Mouse (Mus musculus) layer of hippocampus, adult 8-10 months (tissue): ENCODE results near the gene Dag1. TPM values are rescaled to one million over a fixed set of nuclear protein-coding genes. Genes with fewer than 3 reads are reported as not detected.

ENCODE experiments used
- DNase-seq, 2 experiments: peaks; one replicate each; pipeline ENCODE4 v3.0.0; 2022; ENCODE audit warnings: low spot score in 2 of 2
- total RNA-seq, 4 experiments: library from RNA; stranded (reverse); gene quantifications; 2 replicates each; pipeline ENCODE4 v1.2.4; 2022

The Dag1 gene
- total RNA-seq, 4 experiments from 2014 or later, result 70.4 to 75.9 (median 73.9) TPM

- DNase-seq, result no peak
Observed at GRCm38 (mm10) chr9:108188511-108188910, 75.2 kb downstream of the Dag1 start.

GRCm38 (mm10) chr9:108187616-108188015, 76.1 kb downstream of the Dag1 start:
- no peak for DNase-seq

GRCm38 (mm10) chr9:108185786-108186185, 78.0 kb downstream of the Dag1 start:
- DNase-seq, result no peak

- DNase-seq, result no peak
Observed at GRCm38 (mm10) chr9:108183531-108183994, 80.2 kb downstream of the Dag1 start.

- no peak for DNase-seq
Observed at GRCm38 (mm10) chr9:108182806-108183506, 80.8 kb downstream of the Dag1 start.

- no peak for DNase-seq
Observed at GRCm38 (mm10) chr9:108178391-108178790, 85.4 kb downstream of the Dag1 start.

- no peak for DNase-seq
Observed at GRCm38 (mm10) chr9:108175116-108175838, 88.5 kb downstream of the Dag1 start.

GRCm38 (mm10) chr9:108172777-108173350, 90.9 kb downstream of the Dag1 start:
- DNase-seq, result no peak

GRCm38 (mm10) chr9:108169751-108170150, 94.0 kb downstream of the Dag1 start:
- no peak for DNase-seq

GRCm38 (mm10) chr9:108165143-108165542, 98.6 kb downstream of the Dag1 start:
- no peak for DNase-seq

- DNase-seq, result no peak
Observed at GRCm38 (mm10) chr9:108163646-108164284, 100.0 kb downstream of the Dag1 start.

GRCm38 (mm10) chr9:108157891-108158290, 105.9 kb downstream of the Dag1 start:
- no peak for DNase-seq

GRCm38 (mm10) chr9:108157451-108157850, 106.3 kb downstream of the Dag1 start:
- peak; percentile 73 to 77 for DNase-seq

GRCm38 (mm10) chr9:108156786-108157185, 107.0 kb downstream of the Dag1 start:
- no peak for DNase-seq

GRCm38 (mm10) chr9:108154814-108155213, 108.9 kb downstream of the Dag1 start:
- no peak for DNase-seq

Other genes starting within 250 kb of the Dag1 start
- gene Gmppb, start 214.7 kb downstream of the Dag1 start, total RNA-seq, result 10 to 100 TPM; 17.2 to 21.6 (median 19.2) TPM
- 1 to 10 TPM; 1.2 to 2.3 (median 1.6) TPM for gene Amigo3, start 210.8 kb downstream of the Dag1 start, total RNA-seq
- gene Mst1, start 183.5 kb downstream of the Dag1 start, total RNA-seq, result not detected
- gene Rnf123, start 180.6 kb downstream of the Dag1 start, total RNA-seq, result 100 to 1,000 TPM in 3 of 4 experiments, 10 to 100 TPM in 1; 89.0 to 123 (median 115) TPM
- gene Apeh, start 169.4 kb downstream of the Dag1 start, total RNA-seq, result 10 to 100 TPM; 33.9 to 45.8 (median 35.5) TPM
- 100 to 1,000 TPM; 192 to 224 (median 203) TPM for gene Bsn, start 73.6 kb downstream of the Dag1 start, total RNA-seq
- 100 to 1,000 TPM; 106 to 131 (median 116) TPM for gene Nicn1, start 26.5 kb upstream of the Dag1 start, total RNA-seq
- 10 to 100 TPM; 30.1 to 37.2 (median 34.8) TPM for gene Amt, start 32.9 kb upstream of the Dag1 start, total RNA-seq
- gene Rhoa, start 42.2 kb upstream of the Dag1 start, total RNA-seq, result 100 to 1,000 TPM; 157 to 186 (median 166) TPM
- gene Tcta, start 42.2 kb upstream of the Dag1 start, total RNA-seq, result 10 to 100 TPM; 31.7 to 39.2 (median 36.8) TPM
- 100 to 1,000 TPM in 1 of 4 experiments, 10 to 100 TPM in 3; 57.7 to 113 (median 78.2) TPM for gene Gpx1, start 74.9 kb upstream of the Dag1 start, total RNA-seq
- gene Usp4, start 83.9 kb upstream of the Dag1 start, total RNA-seq, result 100 to 1,000 TPM; 102 to 124 (median 112) TPM
- gene 1700102P08Rik, start 128.8 kb upstream of the Dag1 start, total RNA-seq, result 1 to 10 TPM; 1.3 to 2.1 (median 1.9) TPM
- gene Ccdc36, start 164.5 kb upstream of the Dag1 start, total RNA-seq, result under 1 TPM; 0.11 to 0.26 (median 0.15) TPM
- gene BC048562, start 172.5 kb upstream of the Dag1 start, total RNA-seq, result not detected
- 10 to 100 TPM; 31.3 to 44.7 (median 36.6) TPM for gene Ccdc71, start 196.6 kb upstream of the Dag1 start, total RNA-seq
- 10 to 100 TPM; 22.0 to 32.0 (median 24.2) TPM for gene Klhdc8b, start 197.6 kb upstream of the Dag1 start, total RNA-seq
- gene Lamb2, start 215.8 kb upstream of the Dag1 start, total RNA-seq, result 10 to 100 TPM; 28.9 to 46.8 (median 34.7) TPM
- gene Usp19, start 226.6 kb upstream of the Dag1 start, total RNA-seq, result 100 to 1,000 TPM; 144 to 189 (median 157) TPM
- gene Qars, start 243.7 kb upstream of the Dag1 start, total RNA-seq, result 10 to 100 TPM; 84.0 to 96.5 (median 89.4) TPM